Mouse (Mus musculus): ENCODE measurements at regions not wholly inside any gene's neighbourhood (a gene's known extent, or its start where the extent isn't known, plus 50 kb on each side); places are given as distances from the start of the nearest gene placed in this dataset.

DNA sequence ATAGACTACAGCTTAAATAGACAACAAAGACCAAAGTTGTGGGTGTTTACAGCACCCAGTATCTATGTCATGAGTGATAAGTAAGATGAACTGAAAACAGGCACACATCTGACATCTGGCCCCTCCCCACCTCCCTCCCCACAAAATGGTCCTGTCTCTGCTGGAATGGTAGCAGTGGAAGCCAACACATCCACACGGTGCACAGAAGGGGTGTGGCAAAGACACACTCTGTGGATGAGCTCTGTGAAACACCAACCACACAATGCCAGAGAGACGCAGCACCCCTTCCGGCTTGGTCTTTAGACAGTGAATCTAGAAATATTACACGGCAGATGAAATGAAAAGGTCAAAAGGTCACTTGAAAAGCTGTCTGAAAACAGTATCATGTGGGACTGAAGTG is 85.6 kb downstream of the Fgf18 start:
- no peak for ATAC-seq
- no peak overlapping the region for H3K4me2 ChIP-seq
- WGBS (ENCODE audit: insufficient replicate concordance) = 72% methylated on average over 4 of the region's 4 CpGs

DNA sequence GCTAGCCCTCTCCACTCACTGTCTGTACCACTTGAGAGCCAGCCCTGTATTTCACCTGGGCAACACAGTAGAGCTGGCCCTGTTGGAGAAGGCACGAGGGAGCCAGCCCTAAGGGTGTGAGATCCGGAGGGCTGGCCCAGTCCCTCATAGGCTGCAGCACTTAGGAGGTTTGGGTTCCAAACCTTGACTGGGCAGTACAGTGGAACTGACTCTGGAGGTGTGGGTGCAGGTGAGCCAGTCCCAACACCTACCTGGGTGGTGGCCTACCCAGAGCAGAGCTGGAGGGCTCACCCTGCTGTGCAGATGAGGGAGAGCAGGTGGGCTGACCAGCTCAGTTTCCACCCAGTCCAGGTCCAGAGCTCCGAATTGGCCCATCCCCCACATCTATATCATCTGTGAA is 86.8 kb downstream of the Fgf18 start:
- no peak for ATAC-seq
- Histone ChIP-seq H3K27me3 (replicated peaks) (no peaks in the 10 kb centered on the region), H3K4me3 (no peak overlapping the region), H3K4me1 (no peaks in the 10 kb centered on the region), H3K9me3 (replicated peaks) (no peaks in the 10 kb centered on the region), H3K9ac (no peak overlapping the region), H3K4me2 (no peak overlapping the region), H3K27ac (no peak overlapping the region), H3K36me3 (no peaks in the 10 kb centered on the region)
- 44% methylated on average over 3 of the region's 3 CpGs for WGBS (ENCODE audit: insufficient replicate concordance)

More for the DNA sequence above, 85.6 kb downstream of the Fgf18 start:
- H3K4me3 ChIP-seq = no peak overlapping the region
- H3K9ac ChIP-seq = no peak overlapping the region
- H3K27me3 ChIP-seq (replicated peaks) = no peaks in the 10 kb centered on the region
- H3K4me1 ChIP-seq = no peaks in the 10 kb centered on the region
- no peak overlapping the region for H3K27ac ChIP-seq
- no peaks in the 10 kb centered on the region for H3K36me3 ChIP-seq
- H3K9me3 ChIP-seq (replicated peaks) = no peaks in the 10 kb centered on the region

DNA sequence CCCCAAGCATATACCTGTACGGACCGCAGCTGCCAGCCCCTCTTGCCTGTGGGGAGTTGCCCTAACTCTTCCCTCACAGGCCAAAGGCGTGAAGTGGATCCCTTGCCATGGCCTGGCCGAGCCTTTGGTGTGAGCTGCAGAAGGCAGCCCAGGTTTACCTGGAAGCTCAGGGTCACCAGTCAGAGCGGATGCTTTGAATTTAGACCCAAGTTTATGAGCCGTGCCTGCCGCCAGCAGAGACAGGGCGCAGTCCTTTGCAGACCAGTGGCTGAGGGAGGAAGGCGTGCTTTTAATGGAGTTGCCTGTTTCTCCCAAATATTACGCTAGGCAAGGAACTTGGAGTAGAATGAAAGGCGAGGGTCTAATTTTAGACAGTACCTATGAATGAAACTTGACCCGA is 97.0 kb downstream of the Fgf18 start:
- Histone ChIP-seq H3K9me3 (replicated peaks) (no peaks in the 10 kb centered on the region), H3K27ac (no peak overlapping the region), H3K9ac (no peak overlapping the region), H3K4me2 (no peak overlapping the region), H3K27me3 (replicated peaks) (no peaks in the 10 kb centered on the region), H3K36me3 (no peaks in the 10 kb centered on the region), H3K4me1 (no peaks in the 10 kb centered on the region), H3K4me3 (no peak overlapping the region)
- WGBS (ENCODE audit: insufficient replicate concordance) = 68% methylated on average over 12 of the region's 12 CpGs
- ATAC-seq = no peak

DNA sequence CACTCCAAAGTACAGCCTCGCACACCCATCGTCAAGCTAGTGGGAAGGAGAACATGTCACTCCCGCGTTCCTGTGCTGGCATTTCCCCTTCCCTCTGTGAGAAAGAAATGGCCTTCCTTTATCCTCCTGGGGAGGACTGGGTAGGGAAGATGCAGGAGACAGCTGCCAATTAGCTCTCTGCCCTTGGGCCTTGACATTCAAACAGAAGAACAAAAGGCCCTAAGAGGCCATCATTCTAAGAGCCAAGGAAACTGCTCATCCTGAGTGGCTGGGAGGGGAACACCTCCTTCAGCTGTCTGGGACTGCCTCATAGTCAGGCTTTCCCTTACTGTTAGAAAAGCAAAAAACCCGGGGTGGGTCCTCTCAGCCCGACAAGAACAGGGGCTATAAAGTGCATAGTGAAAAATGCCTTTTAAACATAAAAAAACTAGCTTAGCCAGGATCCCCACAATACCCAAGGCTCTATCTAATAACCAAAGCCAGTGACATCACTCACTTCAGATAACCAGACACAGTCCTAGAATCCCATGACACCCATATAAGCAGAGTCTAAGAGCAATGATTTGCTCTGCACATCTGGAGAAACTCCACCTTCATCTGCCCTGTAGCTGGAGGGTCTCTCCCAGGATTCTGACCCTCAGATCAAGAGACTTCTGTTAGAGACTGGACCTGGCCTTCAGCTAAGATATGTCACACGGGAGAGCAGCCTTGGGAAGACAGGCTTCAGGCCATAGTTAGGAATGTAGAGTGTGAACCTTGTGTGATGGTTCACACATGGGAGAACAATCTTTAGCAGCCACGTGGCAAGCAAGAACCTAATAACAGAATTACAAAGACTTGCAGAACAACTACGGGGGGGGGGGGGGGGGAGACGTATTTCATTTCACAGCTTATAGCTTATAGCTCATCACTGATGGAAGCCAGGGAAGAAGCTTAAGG is 107.1 kb downstream of the Fgf18 start:
- Histone ChIP-seq H3K27me3 (replicated peaks) (no peaks in the 10 kb centered on the region), H3K9ac (no peak overlapping the region), H3K4me3 (no peak overlapping the region), H3K36me3 (no peaks in the 10 kb centered on the region), H3K9me3 (replicated peaks) (no peaks in the 10 kb centered on the region), H3K4me1 (no peaks in the 10 kb centered on the region), H3K27ac (no peak overlapping the region), H3K4me2 (no peak overlapping the region)
- 67% methylated on average over 10 of the region's 10 CpGs for WGBS (ENCODE audit: insufficient replicate concordance)
- ATAC-seq = no peak

DNA sequence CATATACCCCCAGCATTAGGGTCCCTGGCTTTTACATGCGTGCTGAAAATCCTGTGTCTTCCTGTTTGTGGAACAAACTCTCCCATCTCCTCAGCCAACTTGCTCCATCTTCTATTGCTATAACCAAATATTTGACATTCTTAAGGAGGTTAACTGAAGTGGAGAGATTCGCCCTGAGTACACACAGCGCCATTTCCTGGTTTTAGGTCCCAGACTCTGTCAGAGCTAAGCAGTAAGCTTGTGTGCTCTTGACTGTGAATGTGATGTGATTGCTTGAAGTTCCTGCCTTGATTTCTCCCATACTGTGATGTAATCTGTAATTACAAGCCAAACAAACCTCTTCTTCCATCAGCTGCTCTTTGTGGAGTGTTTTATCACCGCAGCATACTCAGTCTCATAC is 110.8 kb downstream of the Fgf18 start:
- Histone ChIP-seq H3K4me1 (no peaks in the 10 kb centered on the region), H3K4me2 (no peak overlapping the region), H3K27ac (no peak overlapping the region), H3K4me3 (no peak overlapping the region), H3K27me3 (replicated peaks) (no peaks in the 10 kb centered on the region), H3K9me3 (replicated peaks) (no peaks in the 10 kb centered on the region), H3K9ac (no peak overlapping the region), H3K36me3 (no peaks in the 10 kb centered on the region)
- WGBS (ENCODE audit: insufficient replicate concordance) = 63% methylated on average over 4 of the region's 4 CpGs
- ATAC-seq = no peak

DNA sequence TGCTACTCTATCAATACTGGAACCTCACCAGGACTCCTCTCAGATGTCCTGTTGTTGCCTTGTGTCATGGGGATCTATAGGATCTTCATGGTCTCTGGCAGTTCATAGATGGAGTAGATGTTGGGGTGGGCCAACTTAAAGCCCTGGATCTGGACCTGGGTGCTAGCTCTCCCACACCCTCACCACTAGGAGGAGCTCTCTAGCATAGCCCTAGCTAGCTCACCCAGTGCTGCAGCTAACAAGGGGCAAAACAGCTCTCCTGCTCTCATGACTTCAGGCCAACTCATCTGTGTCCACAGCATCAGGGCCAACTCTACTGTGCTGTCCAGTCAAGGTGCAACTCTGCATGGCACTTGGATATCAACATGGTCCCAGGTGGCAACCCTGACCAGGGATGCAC is 118.3 kb downstream of the Fgf18 start:
- Histone ChIP-seq H3K4me3 (no peak overlapping the region), H3K27me3 (replicated peaks) (no peaks in the 10 kb centered on the region), H3K9ac (no peak overlapping the region), H3K27ac (no peak overlapping the region), H3K4me2 (no peak overlapping the region), H3K36me3 (no peaks in the 10 kb centered on the region), H3K4me1 (no peaks in the 10 kb centered on the region), H3K9me3 (replicated peaks) (no peaks in the 10 kb centered on the region)
- ATAC-seq = no peak

DNA sequence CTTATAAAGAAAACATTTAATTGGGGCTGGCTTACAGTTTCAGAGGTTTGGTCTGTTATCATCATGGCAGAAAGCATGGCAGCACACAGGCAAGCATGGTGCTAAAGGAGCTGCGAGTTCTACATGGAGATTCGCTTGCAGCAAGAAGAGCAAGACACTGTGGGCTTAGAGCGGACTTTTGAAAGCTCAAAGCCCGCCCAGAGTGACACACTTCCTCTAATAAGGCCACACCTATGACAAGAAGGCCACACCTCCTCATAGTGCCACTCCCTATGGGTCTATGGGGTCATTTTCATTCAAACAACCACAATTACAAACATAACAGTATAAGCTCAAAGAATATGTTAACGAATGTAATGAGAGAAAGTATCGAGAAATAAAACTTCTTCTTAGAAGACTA is 120.1 kb downstream of the Fgf18 start:
- no peak for ATAC-seq
- Histone ChIP-seq H3K4me2 (no peak overlapping the region), H3K27ac (no peak overlapping the region), H3K27me3 (replicated peaks) (no peaks in the 10 kb centered on the region), H3K36me3 (no peaks in the 10 kb centered on the region), H3K4me3 (no peak overlapping the region), H3K9ac (no peak overlapping the region), H3K4me1 (no peaks in the 10 kb centered on the region), H3K9me3 (replicated peaks) (no peaks in the 10 kb centered on the region)
- 68% methylated on average over 6 of the region's 6 CpGs for WGBS (ENCODE audit: insufficient replicate concordance)

DNA sequence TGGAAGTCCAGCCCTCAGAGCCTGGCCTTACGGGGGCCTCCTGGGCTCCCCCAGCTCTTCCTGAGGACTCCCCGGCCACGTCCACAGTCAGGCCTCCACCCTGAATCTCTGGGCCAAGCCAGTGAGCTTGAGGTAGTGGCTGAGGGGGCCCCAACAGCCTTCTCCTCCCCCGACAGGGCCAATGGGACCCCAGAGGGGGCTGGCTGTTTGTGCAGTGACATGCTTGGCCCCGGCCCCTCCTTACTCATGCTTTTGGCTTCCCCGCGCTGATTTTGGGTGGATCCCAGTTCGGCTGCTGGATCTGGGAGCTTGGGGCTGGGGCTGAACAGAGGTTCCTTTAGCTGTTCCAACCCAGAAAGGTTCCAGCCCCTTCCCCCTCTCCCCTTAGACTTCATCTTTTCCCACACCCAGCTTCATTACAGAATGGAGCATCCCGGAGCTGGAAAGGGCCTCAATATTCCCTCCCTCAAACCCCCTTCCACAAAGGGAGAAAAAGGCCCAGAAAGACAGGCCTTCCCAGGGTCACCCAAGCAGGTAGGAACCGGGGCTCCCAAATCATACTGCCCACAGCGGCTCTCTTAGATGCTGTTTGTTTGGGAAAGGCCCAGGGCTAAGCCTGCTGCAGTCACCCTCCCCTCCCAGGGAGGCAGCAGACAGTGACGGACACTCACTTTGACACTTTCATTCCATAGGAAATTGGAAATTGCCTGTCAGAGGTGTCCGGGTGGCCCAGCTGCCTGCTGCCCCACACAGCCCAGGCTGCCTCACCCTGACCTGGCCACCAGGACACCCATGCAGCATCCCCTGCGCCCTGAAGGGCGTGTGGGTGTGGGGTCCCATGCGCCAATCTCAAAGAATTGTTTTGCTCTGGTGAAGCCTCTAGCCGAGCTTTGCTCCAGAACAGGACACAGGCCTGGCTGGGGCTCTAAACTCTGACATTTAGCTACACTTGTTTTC is 133.7 kb downstream of the Fgf18 start:
- Histone ChIP-seq H3K4me1 (no peaks in the 10 kb centered on the region), H3K27ac (no peak overlapping the region), H3K9ac (no peak overlapping the region), H3K36me3 (no peaks in the 10 kb centered on the region), H3K27me3 (replicated peaks) (no peaks in the 10 kb centered on the region), H3K4me3 (no peak overlapping the region), H3K4me2 (no peak overlapping the region), H3K9me3 (replicated peaks) (no peaks in the 10 kb centered on the region)
- no peak for ATAC-seq
- 70% methylated on average over 17 of the region's 17 CpGs for WGBS (ENCODE audit: insufficient replicate concordance)

DNA sequence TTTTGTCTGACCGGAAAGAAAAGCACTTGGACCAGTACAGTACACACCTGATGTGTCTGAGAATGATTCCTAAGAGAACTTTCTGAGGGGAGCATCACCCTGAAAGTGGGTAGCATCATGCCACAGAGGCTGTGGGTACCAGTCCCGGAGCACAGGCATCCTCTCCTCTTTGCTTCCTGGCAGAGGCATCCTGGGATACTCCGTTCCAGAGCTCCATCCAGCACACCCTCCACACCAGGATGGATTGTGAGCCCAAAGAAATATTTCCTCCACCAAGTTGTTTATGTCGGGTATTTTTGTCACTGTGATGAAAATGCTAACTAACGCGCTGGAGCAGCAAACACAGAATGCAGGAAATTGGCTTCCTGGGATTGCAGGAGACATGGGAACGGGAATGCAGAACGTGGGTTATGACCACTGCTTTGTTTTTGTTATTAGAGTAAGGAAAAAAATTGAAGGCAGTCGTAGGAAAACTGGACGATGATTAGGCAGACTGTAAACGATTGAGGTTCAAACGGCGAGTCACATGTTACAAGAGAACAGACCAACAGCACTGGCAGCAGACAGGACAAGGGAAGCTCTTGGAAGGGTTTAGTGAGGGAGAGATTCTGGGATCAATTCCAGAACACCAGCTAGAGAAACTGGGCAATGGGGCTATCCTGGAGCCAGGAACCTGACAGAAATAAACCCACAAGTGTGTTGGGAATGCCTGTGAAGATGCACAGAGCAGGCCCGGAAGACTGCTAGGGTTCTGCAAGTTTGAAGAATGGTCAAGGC is 134.6 kb downstream of the Fgf18 start:
- no peak overlapping the region for H3K9ac ChIP-seq
- H3K36me3 ChIP-seq = no peaks in the 10 kb centered on the region
- H3K27ac ChIP-seq = no peak overlapping the region
- H3K4me2 ChIP-seq = no peak overlapping the region
- no peak for ATAC-seq
- 67% methylated on average over 14 of the region's 14 CpGs for whole genome bisulfite sequencing (ENCODE audit: insufficient replicate concordance)
- H3K4me3 ChIP-seq = no peak overlapping the region
- H3K4me1 ChIP-seq = no peaks in the 10 kb centered on the region
- H3K27me3 ChIP-seq (replicated peaks) = no peaks in the 10 kb centered on the region
- no peaks in the 10 kb centered on the region for H3K9me3 ChIP-seq (replicated peaks)

DNA sequence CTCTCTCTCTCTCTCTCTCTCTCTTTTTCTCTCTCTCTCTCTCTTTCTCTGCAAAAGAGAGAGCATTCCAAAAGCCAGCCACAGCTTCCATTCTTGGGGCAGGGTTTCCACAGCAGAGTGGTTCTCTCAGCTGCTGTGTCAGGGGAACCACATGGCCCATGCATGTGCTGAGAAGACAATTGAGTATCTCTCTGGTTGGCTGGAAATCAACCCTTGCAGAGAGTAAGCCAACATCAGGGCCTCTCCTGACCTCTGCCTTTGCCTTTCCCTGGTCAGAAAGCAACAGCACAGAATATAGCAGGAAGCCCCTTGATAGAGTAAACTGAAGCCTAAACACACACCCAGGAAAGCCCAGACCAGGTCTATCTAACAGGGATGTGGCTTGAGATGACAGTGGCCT is 138.6 kb downstream of the Fgf18 start:
- Histone ChIP-seq H3K4me2 (no peak overlapping the region), H3K4me3 (no peak overlapping the region), H3K9ac (no peak overlapping the region), H3K4me1 (no peaks in the 10 kb centered on the region), H3K36me3 (no peaks in the 10 kb centered on the region), H3K9me3 (replicated peaks) (no peaks in the 10 kb centered on the region), H3K27me3 (replicated peaks) (0 out of 2 replicates have a peak, but pooled peaks cover 2% of the 10 kb centered on the region), H3K27ac (no peak overlapping the region)
- no peak for ATAC-seq

DNA sequence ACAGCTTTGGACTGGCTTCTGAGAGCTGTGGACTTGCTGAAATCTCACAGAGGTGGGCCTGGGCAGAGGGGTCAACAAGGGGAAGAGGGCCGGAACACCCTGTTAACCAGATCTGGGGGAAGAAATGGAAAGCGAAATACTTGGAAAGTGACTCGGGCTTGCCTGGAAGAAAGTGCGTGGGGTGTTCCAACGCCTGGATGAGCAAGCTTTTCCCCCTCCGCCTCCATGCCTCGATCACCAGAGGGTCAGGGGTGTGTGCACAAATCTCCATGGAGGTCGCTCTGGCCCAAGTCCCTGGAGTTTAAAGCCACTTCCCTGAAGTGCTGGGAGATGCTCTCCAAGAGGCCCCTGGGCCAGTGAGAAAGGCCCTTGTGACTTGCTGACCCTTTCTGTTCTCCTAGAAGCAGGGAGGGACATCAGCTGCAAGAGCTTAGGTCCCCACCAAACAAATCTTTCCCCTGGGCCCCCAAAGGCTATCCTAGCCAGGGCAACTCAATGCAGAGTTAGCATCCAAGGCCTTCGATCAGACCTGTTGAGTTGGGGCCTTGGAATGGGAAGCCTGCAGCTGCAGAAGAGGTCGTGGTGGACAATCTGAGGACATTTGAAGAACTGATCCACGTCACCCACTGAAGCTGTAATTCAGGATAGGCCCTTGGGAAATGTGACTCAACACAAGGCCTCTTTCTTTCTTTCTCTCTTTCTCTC is 139.2 kb downstream of the Fgf18 start:
- WGBS (ENCODE audit: insufficient replicate concordance) = 77% methylated on average over 11 of the region's 11 CpGs
- H3K27me3 ChIP-seq (replicated peaks) = 0 out of 2 replicates have a peak, but pooled peaks cover 2% of the 10 kb centered on the region
- H3K4me1 ChIP-seq = no peaks in the 10 kb centered on the region
- H3K9me3 ChIP-seq (replicated peaks) = no peaks in the 10 kb centered on the region
- H3K4me3 ChIP-seq = no peak overlapping the region
- H3K9ac ChIP-seq = no peak overlapping the region
- no peak for ATAC-seq
- no peaks in the 10 kb centered on the region for H3K36me3 ChIP-seq
- no peak overlapping the region for H3K4me2 ChIP-seq
- H3K27ac ChIP-seq = no peak overlapping the region

Measured in liver, embryonic 12.5 days (tissue).